Mouse (Mus musculus) adrenal gland, adult 18-20 months (tissue): Measurements from ENCODE around the gene Ntn3. TPM values are rescaled to one million over a fixed set of nuclear protein-coding genes. Genes with fewer than 3 reads are reported as not detected.

Source experiments
- DNase-seq, 2 experiments: peaks; one replicate each; pipeline ENCODE4 v3.0.0; 2021 to 2022; ENCODE audit warnings: low spot score in 2 of 2
- long read RNA-seq, 2 experiments: library from polyadenylated mRNA; stranded (forward); transcript quantifications; one replicate each; pipeline ENCODE4 v2.0.0; 2021
- total RNA-seq, 2 experiments: library from RNA; stranded (reverse); gene quantifications; 1 replicate in 1 of 2; 2 replicates in 1 of 2; pipeline ENCODE4 v1.2.3; 2021

Gene Ntn3
- 1 to 10 TPM; 1.5 to 2.1 TPM for total RNA-seq
- long read RNA-seq, experiment 1, full-length matches to known transcripts = 1 of 1 reads
- long read RNA-seq, experiment 1, partial matches to known transcripts = 0 of 1 reads
- long read RNA-seq, experiment 1, other reads (novel, unspliced or antisense) = 0 of 1 reads
- long read RNA-seq, experiment 2, full-length matches to known transcripts = 2 of 3 reads
- long read RNA-seq, experiment 2, partial matches to known transcripts = 0 of 3 reads
- long read RNA-seq, experiment 2, other reads (novel, unspliced or antisense) = 1 of 3 reads

DNA sequence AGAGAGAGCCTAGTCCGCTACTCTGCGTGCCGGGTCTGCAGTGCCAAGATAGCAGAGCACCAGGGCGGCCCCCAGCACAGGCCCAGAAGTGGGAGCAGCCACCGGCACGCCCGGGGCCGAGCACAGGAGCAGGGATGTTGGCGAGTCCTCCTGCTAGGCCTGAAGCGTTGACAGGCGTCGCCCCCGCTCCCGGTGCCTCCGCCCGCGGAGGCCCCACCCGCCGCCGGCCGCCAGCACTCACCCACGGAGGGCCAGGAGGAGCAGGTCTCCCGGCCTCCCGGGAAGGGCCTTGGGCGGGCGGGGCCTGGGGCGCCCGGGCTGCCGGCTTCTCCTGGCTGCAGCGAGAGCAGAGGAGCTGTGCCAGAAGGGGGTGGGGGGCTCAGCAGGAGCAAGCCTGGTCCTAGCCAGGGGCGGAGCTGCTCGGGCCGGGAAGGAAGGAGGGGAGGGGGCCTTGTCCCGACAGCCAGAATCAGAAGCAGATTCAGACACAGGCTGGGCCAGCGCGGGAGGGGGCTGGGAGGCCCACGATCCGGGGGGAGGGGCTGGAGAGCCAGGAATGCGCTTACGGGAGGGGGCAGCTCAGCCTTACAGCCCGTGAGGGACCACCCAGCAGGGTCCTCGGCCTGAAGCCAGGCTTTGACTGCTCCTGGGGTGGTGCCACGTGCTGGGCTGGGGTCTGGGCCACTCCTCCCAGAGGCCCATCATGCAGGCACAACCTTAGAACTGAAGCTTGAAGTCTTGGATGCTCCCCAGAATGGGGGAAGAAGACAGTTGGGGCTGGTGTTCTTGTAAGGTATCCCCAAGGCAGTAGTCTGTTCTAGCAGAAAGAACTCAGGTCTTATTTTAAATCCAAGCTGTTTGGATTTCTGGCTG lies at the start of gene Ntn3:
Gene Ntn3, minus strand, starts transcription at position 489 of the 873 bp plus-strand sequence.
- DNase-seq = peak; percentile 46 to 48

GRCm38 (mm10) chr17:24258981-24259380 lies 49.6 kb upstream of the Ntn3 start:
- DNase-seq = no peak

- no peak for DNase-seq
Measured at GRCm38 (mm10) chr17:24252329-24252728, 43.0 kb upstream of the Ntn3 start.

GRCm38 (mm10) chr17:24251320-24252069 lies 42.2 kb upstream of the Ntn3 start, which contains the start of gene Ccnf:
TSS of gene Ccnf (minus strand) at chr17:24251484.
- peak; percentile 83 to 86 for DNase-seq

- DNase-seq = no peak
Measured at GRCm38 (mm10) chr17:24250988-24251319, 41.6 kb upstream of the Ntn3 start.

DNA sequence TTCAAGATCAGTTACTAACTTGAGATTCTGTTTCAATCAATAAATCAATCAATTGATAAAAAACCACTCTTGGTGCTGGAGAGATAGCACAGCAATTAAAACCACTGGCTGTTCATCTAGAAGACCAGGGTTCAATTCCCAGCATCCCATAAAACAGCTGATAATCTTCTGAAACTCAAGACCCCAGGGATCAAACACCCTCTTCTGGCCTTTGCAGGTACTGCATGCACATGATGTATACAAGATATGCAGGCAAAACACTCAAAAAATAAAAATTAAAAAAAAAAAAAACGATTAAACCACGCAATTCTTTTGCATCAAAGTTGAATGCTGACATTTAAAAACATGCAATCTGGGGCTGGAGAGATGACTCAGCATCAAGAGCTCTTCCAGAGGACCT lies 39.3 kb upstream of the Ntn3 start:
- DNase-seq = no peak

GRCm38 (mm10) chr17:24244061-24244460 lies 34.7 kb upstream of the Ntn3 start:
- DNase-seq = no peak

- peak in 1 of 2 experiments; percentile 40 for DNase-seq
Measured at GRCm38 (mm10) chr17:24243311-24243969, 34.1 kb upstream of the Ntn3 start.

DNA sequence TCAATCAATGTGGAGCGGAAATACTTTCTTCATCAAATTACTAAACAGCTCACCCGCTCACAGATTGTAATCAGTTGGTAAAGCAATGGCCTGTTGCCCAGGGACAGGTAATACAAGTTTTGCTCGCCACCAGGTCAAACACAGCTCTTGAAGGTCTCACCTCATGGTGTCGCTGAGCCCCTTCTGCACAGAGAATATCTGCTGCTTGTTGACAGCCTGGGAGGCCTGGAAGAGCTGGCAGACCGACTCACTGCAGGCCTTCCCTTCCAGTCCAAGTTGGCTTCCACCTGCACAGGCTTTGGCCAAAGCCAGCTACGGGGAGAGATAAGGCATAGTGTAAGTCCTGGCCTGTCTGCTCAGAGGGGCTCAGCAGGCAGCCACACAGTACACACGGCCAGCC lies 27.6 kb upstream of the Ntn3 start:
- no peak for DNase-seq

DNA sequence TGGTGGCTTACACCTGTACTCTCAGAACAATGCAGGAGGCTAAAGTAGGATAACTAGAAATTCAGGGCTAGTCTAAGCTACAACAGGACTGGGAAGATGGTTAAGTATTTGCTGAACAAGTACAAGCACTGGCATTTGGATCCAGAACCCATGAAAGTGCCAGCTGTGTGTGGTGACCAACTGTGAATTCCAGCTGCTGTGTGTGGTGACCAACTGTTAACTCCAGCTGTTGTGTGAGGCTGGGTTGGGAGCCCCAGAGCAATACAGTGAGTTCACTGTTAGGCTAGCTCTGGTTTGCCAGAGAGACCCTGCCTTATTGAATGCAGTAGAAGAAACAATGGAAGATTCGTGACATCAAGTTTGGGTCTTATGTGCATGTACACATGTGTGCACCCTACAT lies 27.1 kb upstream of the Ntn3 start:
- no peak for DNase-seq

DNA sequence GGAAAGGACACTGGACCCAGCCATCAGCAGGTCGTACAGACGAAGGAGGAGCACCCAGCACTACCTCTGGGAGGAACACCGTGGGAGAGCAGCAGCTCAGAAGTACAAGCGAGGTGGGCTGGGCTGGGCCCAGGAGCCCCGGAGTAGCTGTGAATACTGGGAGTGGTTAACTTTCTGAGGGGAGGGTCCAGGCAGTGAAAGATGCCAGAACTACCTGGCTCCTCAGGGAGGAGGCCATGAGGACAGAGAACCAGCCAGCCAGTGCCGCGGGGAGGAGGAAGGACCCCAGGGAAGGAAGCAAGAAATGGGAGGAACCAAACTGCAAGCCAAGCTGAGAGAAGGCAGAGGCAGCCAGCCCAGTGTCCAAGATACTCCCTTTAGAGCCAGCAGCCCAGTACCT lies 18.6 kb upstream of the Ntn3 start:
- DNase-seq = no peak

DNA sequence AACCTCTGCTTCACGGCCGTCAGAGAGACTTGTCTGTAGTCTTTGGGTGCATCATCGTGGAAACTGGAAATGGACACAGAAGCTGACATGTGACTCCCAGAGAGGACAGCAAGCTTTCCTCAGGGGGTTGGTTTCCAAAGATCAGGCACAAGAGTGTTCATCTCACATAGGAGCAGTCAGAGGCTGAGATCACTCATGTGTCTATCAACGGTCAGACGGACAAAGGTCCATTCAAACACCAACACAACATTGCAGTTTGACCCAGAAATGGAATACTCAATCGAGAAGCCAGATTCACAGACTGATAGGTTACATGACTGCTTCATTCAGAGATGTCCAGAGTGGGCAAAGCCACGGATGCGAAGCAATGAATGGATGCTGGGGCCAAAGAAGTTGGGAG lies 17.4 kb upstream of the Ntn3 start:
- no peak for DNase-seq

DNA sequence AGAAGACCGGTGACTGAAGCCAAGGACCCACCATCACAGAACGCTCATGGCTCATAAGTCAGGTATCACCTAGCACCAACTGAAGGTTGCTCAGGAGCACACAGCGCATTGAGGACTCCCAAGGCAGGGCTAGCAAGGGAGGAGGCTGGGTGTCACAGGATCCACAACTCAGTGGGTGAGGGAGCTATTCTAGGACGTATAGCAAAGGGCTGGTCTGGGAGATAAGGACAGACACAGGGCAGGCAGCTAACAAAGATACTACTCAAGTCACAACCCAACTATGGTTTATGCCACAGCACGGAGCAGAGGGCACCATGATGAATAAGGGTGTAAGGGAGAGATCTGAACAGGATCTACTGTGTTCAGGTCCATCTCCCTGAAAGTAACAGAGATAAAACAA lies 16.5 kb upstream of the Ntn3 start:
- DNase-seq = no peak

GRCm38 (mm10) chr17:24224741-24225140 lies 15.4 kb upstream of the Ntn3 start:
- no peak for DNase-seq

- DNase-seq = no peak
Measured at GRCm38 (mm10) chr17:24223513-24223912, 14.2 kb upstream of the Ntn3 start.

- no peak for DNase-seq
Measured at GRCm38 (mm10) chr17:24222653-24223052, 13.3 kb upstream of the Ntn3 start.

- DNase-seq = peak; percentile 86 to 89
Measured at GRCm38 (mm10) chr17:24220435-24221411, 11.4 kb upstream of the Ntn3 start, which contains the start of gene Tedc2. TSS of gene Tedc2 (minus strand) at chr17:24220851.

DNA sequence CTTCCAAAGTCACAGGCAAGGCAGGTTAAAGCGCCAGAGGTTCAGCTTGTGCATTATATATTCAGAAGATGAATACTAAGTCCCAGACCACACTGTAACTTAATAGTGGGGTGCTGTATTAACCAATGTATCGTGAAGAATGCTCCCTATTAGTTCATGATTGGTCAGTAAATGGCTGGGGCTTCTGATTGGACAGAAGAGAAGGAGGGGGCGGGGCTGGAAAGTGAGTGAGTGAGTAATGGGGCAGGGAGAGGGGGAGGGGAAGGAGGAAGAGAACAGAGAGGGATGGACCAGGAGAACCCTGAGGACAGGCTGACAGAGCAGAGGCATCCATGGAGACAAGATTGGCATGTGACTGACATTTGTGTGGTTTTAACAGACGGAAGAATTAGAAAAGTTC lies 7.5 kb upstream of the Ntn3 start:
- DNase-seq = no peak

- DNase-seq = no peak
Measured at GRCm38 (mm10) chr17:24213186-24213585, 3.9 kb upstream of the Ntn3 start.

- no peak for DNase-seq
Measured at GRCm38 (mm10) chr17:24212441-24213018, 3.2 kb upstream of the Ntn3 start.
